Mouse (Mus musculus) MEL-GATA-1-ER (cell line): ENCODE data around the gene Gm20820.
"Not testable (repeated sequence)": the region's sequence is repeated elsewhere in the genome, so short reads cannot be mapped to it uniquely, and the experiment has no call there.

ENCODE experiments used
- DNase-seq: peaks from one replicate; pipeline ENCODE4 v3.0.0-alpha.2; 2012; ENCODE audit warnings: low read depth; ENCODE audit errors: extremely low read depth

Gm20820 gene

GRCm38 (mm10) chrY:86061472-86061871, at the start of gene Gm20820:
TSS of gene Gm20820 (plus strand) at chrY:86061772.
- DNase-seq: not testable (repeated sequence)
